Comparison of ENCODE assay signal across 8 mouse cellular contexts in genomic region chrX:36816953-36817441, GRCm38 (mm10). TPM values are rescaled to one million over a fixed set of nuclear protein-coding genes. Genes with fewer than 3 reads are reported as not detected.
DNase-seq lines count a peak whose midpoint lies in the region; ATAC-seq and TF ChIP-seq lines count a peak whose summit lies in the region.

No protein-coding gene starts in this region.

- no peak for TF ChIP-seq EP300 in stomach, postnatal 0 days (optimal IDR thresholded peaks at IDR 0.05)

- H3K27me3 ChIP-seq in Patski, result peaks cover 6% of the 10 kb centered on the region
- H3K27me3 ChIP-seq in hindbrain, embryonic 13.5 days, result no peaks in the 10 kb centered on the region
- H3K27me3 ChIP-seq in liver, embryonic 16.5 days (ENCODE audit: control insufficient read depth, insufficient read depth, low read depth, low read length), result no peaks in the 10 kb centered on the region
- no peaks in the 10 kb centered on the region for H3K27me3 ChIP-seq in stomach, postnatal 0 days (ENCODE audit: control insufficient read depth, insufficient read depth, low read length)

- ATAC-seq in Patski, result peak; percentile 59
- ATAC-seq in hindbrain, embryonic 13.5 days (ENCODE audit: low FRiP score), result peak; percentile 78
- peak; percentile 25; the same call in 1 of the 2 replicates for ATAC-seq in liver, embryonic 16.5 days (ENCODE audit: low read depth)
- peak; percentile 71 for ATAC-seq in stomach, postnatal 0 days (ENCODE audit: low FRiP score, low TSS enrichment)

- in situ Hi-C loops in Patski (cut with MboI; ENCODE audit: low pct_unique_long_range_greater_than_20kb), result loop anchor here (25.0 kb wide), 1 partner anchor 180 kb away; the partner anchor contains the start of gene Akap17b

- no peak for TF ChIP-seq CTCF in Patski (IDR thresholded peaks at IDR 0.05)
- TF ChIP-seq CTCF in stomach, postnatal 0 days (IDR thresholded peaks at IDR 0.05; ENCODE audit: low read depth), result no peak

- H3K36me3 ChIP-seq in hindbrain, embryonic 13.5 days, result no peaks in the 10 kb centered on the region
- H3K36me3 ChIP-seq in liver, embryonic 16.5 days (ENCODE audit: control insufficient read depth, insufficient read depth), result no peaks in the 10 kb centered on the region
- no peaks in the 10 kb centered on the region for H3K36me3 ChIP-seq in stomach, postnatal 0 days (ENCODE audit: control insufficient read depth, insufficient read depth, low read length)

- CTCF ChIA-PET in Patski (lab: Charles Lee), result interaction anchor here (1.8 to 2.8 kb wide), 3 partner anchors 13 to 56 kb away, joined by 3 to 11 read pairs (median 5); partner anchors contain the start of gene Slc25a5

- peak overlapping the region; percentile 12 for H3K4me3 ChIP-seq in hindbrain, embryonic 13.5 days
- H3K4me3 ChIP-seq in liver, embryonic 16.5 days (ENCODE audit: low read depth, low read length), result peak overlapping the region; percentile 18; the same call in 1 of the 2 replicates
- no peak overlapping the region for H3K4me3 ChIP-seq in stomach, postnatal 0 days (ENCODE audit: low read depth, low read length)

- H3K27ac ChIP-seq in hindbrain, embryonic 13.5 days, result peak overlapping the region; percentile 89
- no peak overlapping the region for H3K27ac ChIP-seq in liver, embryonic 16.5 days (ENCODE audit: low read length)
- H3K27ac ChIP-seq in stomach, postnatal 0 days (replicated peaks), result peak overlapping the region; percentile 82

- no peaks in the 10 kb centered on the region for H3K9me3 ChIP-seq in hindbrain, embryonic 13.5 days
- H3K9me3 ChIP-seq in liver, embryonic 16.5 days (replicated peaks; ENCODE audit: control insufficient read depth, low read length), result no peaks in the 10 kb centered on the region
- no peaks in the 10 kb centered on the region for H3K9me3 ChIP-seq in stomach, postnatal 0 days (ENCODE audit: control insufficient read depth, low read length)

- 18% methylated on average over 10 of the region's 10 CpGs for WGBS in hindbrain, embryonic 13.5 days
- 15% methylated on average over 9 of the region's 10 CpGs for WGBS in liver, embryonic 16.5 days (ENCODE audit: insufficient replicate concordance)
- WGBS in stomach, postnatal 0 days, result 26% methylated on average over 9 of the region's 10 CpGs

- peak; percentile 23 to 37 for DNase-seq in cerebellum, postnatal 25 days
- no peak for DNase-seq in cerebellum, adult 8-10 months
- no peak for DNase-seq in Patski (ENCODE audit: low read depth, low spot score)
- DNase-seq in stomach, postnatal 0 days (ENCODE audit: low spot score), result peak; percentile 72
- DNase-seq in right cerebral cortex, postnatal 14 days, result no peak
- no peak for DNase-seq in ovary, adult 18-20 months (ENCODE audit: low spot score)

- H3K4me1 ChIP-seq in hindbrain, embryonic 13.5 days (replicated peaks), result peaks cover 7% of the 10 kb centered on the region
- H3K4me1 ChIP-seq in liver, embryonic 16.5 days (ENCODE audit: control insufficient read depth, low read depth, low read length), result peaks cover 5% of the 10 kb centered on the region; the same call in 1 of the 2 replicates
- H3K4me1 ChIP-seq in stomach, postnatal 0 days (replicated peaks; ENCODE audit: control insufficient read depth, insufficient read depth), result no peaks in the 10 kb centered on the region

- peak overlapping the region; percentile 42 for H3K4me2 ChIP-seq in hindbrain, embryonic 13.5 days
- H3K4me2 ChIP-seq in liver, embryonic 16.5 days (ENCODE audit: low read depth, low read length), result peak overlapping the region; percentile 42
- H3K4me2 ChIP-seq in stomach, postnatal 0 days (replicated peaks; ENCODE audit: low read depth), result peak overlapping the region; percentile 35

- H3K9ac ChIP-seq in hindbrain, embryonic 13.5 days, result peak overlapping the region; percentile 46; the same call in 1 of the 2 replicates
- H3K9ac ChIP-seq in liver, embryonic 16.5 days (ENCODE audit: low read depth, low read length), result peak overlapping the region; percentile 23; the same call in 1 of the 2 replicates
- no peak overlapping the region for H3K9ac ChIP-seq in stomach, postnatal 0 days (ENCODE audit: low read length)

- POLR2A ChIA-PET in Patski (lab: Charles Lee), result interaction anchor here (0.6 kb wide), 1 partner anchor 32 kb away, joined by 3 read pairs; no protein-coding TSS in a partner anchor

RNA-seq across cellular contexts. Expression of gene Slc25a5, which starts 21.5 kb away (rescaled TPM):
- 1,052 TPM for polyA plus RNA-seq in Patski (2021)
- polyA plus RNA-seq in hindbrain, embryonic 13.5 days (2015; fragmentation: Nextera tagmentation; extraction: Ambion mirVana), result 568 and 574 TPM in 2 replicates
- polyA plus RNA-seq in liver, embryonic 16.5 days (2015; fragmentation: Nextera tagmentation; extraction: Ambion mirVana), result 361 and 413 TPM in 2 replicates
- 1,050 and 1,122 TPM in 2 replicates for polyA plus RNA-seq in stomach, postnatal 0 days (2015; fragmentation: Nextera tagmentation; extraction: Ambion mirVana)

RNA-seq across cellular contexts. Expression of gene Ube2a, which starts 56.7 kb away (rescaled TPM):
- polyA plus RNA-seq in Patski (2021), result 89.0 TPM
- 120 and 122 TPM in 2 replicates for polyA plus RNA-seq in hindbrain, embryonic 13.5 days (2015; fragmentation: Nextera tagmentation; extraction: Ambion mirVana)
- polyA plus RNA-seq in liver, embryonic 16.5 days (2015; fragmentation: Nextera tagmentation; extraction: Ambion mirVana), result 61.6 and 65.5 TPM in 2 replicates
- 128 and 139 TPM in 2 replicates for polyA plus RNA-seq in stomach, postnatal 0 days (2015; fragmentation: Nextera tagmentation; extraction: Ambion mirVana)

RNA-seq across cellular contexts. Expression of gene C330007P06Rik, which starts 56.9 kb away (rescaled TPM):
- polyA plus RNA-seq in Patski (2021), result 29.8 TPM
- polyA plus RNA-seq in hindbrain, embryonic 13.5 days (2015; fragmentation: Nextera tagmentation; extraction: Ambion mirVana), result 23.4 and 24.7 TPM in 2 replicates
- polyA plus RNA-seq in liver, embryonic 16.5 days (2015; fragmentation: Nextera tagmentation; extraction: Ambion mirVana), result 12.2 and 13.4 TPM in 2 replicates
- 14.6 and 15.1 TPM in 2 replicates for polyA plus RNA-seq in stomach, postnatal 0 days (2015; fragmentation: Nextera tagmentation; extraction: Ambion mirVana)

Comparison
In these comparisons a context has a peak if more than half of its experiments do, and no peak if none do; other contexts are left out.
1. DNase-seq: peak in cerebellum, postnatal 25 days (2 of 2) and stomach, postnatal 0 days (single experiment); none in cerebellum, adult 8-10 months (single experiment), Patski (single experiment), right cerebral cortex, postnatal 14 days (single experiment) and ovary, adult 18-20 months (single experiment).
2. ATAC-seq: peak in every context shown above with its lines; median percentile 78 in hindbrain, embryonic 13.5 days; 71 in stomach, postnatal 0 days; 59 in Patski; 25 in liver, embryonic 16.5 days.
3. Peak in every context shown above with its lines, with median percentiles within 50 percentile points of each other: H3K4me2 ChIP-seq.